Mouse (Mus musculus) left cerebral cortex, adult 9 months (tissue): Measurements from ENCODE around the gene Rnf39.
"Not testable (repeated sequence)": the region's sequence is repeated elsewhere in the genome, so short reads cannot be mapped to it uniquely, and the experiment has no call there.

Source experiments
- DNase-seq, 2 experiments: peaks; one replicate each; pipeline ENCODE4 v3.0.0; 2022; ENCODE audit warnings: low spot score in 2 of 2

The Rnf39 gene

DNA sequence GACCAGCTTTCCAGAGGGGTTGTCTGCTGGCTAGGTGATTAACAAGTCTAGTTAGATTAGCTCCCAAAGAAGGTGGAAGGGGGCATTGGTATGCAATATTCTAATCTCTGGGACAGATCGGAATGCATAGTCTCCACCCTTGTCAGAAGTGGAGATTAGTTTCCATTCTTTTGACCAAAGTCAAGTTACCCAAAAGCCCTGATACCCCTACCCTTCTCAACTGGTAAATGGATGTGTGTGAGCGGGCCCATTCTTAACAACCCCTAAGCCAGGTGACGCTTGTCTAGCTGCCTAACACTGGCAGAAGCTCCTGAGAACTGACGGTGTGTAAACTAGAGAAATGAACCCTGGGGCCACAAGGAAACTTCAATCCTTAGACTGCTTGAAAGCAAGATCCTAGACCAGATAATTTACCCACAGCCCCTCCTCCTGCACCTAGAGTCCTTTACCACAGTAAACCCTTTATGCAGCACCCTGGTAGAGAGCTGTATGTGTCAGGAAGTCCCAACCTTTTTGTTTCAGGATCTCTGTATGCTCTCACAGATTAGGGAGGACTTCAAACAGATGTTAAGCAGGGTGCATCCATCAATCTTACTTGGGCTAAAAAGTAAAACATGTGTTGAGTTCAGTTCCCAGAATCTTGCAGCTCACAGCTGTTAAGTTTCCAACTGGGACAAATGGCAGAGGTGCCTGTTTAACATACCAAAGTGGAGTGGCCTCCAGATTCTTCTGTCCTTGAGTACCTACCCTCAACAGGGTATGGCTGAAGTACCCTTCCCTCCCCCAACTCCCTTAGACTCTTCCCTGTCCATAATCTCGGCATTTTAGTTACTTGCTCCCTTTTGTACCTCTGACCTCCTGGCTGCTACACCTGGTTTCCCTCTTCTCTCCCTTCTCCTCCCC is 39.8 kb downstream of the Rnf39 start:
- no peak for DNase-seq

DNA sequence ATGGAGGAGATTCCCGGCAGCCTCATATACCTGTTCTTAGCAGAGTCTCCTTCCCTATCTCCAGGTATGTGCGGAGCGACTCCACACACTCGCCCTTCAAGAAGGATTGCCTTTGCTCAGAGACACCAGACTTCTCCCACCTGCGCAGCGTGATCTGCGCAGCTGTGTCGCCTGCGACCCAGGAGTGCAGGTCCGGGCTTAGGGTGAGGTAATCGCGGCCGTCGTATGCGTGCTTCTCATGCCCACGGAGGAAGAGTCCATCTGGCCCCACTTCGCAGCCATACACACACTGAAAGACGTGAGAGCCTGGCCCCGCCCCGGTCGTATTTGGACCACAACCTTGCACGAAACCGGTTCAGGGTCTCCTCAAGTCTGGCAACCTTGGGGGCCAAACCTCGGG is 45.8 kb downstream of the Rnf39 start:
- no peak for DNase-seq

DNA sequence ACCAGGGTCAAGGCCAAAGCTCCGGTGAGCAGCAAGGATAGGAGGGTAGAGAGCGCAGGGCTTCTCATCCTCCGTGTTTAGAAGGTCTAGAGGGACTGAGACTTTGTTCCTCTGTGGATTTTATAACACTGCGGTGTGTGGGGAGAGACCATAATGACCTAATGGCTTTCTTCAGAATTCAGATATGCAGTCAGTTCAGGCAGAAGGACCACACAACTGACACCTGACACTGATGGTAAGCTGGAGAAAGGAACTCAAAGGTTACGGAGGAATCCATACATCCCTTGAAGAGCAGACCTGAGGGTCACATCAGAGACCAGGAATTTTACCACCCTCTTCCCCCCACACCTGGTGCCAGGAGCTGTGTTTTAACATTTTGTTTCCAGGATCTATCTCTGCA is 46.7 kb downstream of the Rnf39 start, which contains the start of gene H2-M5:
Gene H2-M5, minus strand, starts transcription at position 101 of the 400 bp plus-strand sequence.
- no peak for DNase-seq

DNA sequence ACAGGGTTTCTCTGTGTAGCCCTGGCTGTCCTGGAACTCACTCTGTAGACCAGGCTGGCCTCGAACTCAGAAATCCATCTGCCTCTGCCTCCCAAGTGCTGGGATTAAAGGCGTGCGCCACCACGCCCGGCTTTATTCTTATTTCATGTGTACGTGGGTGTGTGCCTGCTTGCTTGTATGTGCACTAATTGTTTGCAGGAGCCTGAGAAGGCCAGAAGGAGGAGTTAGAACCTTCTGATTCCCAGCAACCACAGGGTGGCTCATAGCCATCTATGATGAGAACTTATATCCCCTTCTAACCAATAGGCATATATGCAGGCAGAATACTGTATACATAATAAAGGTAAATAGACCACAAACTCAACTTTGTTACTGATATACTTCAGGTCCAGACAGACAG is 47.9 kb downstream of the Rnf39 start:
- DNase-seq = not testable (repeated sequence)

DNA sequence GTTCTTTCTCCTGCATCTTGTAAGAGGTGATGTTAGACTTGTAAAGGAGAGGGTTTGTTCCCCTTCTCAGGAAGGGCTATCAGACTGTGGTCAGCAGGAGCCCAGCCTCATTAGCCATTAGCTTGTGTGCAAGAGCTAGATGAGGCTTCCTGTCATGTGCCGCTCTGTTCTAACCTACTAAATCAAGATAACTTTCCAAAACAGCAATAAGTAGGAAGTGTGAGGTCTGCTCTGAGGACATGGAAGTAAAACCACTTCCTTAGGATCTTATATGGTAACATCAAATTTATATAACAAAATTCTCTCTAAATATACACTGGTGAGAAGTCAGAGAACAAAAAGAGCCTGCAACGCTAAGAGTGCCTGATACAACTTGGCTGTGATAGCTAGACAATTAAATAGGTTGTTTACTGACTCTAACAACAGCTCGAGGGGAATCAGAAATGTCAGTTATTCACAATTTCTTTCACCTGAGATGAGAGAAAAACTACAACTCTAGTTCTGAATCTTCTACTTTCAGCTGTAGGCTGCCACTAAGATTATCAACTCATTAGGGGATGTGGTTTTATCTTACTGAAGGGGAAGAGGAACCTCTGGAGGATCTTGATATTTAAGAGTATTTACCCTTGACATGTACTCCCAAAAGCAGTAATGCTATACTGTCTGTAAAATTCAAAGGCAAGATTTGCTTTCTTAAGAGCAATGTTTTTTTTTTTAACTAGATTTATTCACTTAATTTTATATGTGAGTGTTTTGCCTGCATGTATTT is 49.8 kb downstream of the Rnf39 start:
- no peak for DNase-seq

DNA sequence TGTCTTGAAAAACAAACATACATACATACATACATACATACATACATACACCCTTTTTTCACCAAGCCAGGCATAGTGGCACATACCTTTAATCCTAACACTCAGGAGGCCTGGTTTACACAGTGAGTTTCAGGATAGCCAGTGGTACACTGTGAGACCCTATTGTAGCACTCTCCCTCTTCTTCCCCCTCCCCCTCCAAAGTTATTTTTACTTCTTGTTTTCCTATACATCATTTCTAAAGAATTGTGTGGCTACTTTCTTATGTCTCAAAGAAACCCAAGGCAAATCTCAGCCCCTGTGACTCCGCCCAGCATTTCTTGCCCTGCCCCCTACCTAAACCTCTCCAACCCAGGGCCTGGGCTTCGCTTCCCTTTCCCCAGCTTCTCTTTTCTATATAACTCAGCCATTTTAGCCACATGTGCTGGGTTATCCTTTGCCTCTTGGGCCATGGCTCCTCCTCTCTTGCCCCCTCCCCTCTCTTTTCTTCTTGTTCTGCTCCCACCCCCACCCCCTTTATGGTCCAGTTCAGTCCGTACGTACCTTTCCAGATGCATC is 51.1 kb downstream of the Rnf39 start:
- DNase-seq = no peak

DNA sequence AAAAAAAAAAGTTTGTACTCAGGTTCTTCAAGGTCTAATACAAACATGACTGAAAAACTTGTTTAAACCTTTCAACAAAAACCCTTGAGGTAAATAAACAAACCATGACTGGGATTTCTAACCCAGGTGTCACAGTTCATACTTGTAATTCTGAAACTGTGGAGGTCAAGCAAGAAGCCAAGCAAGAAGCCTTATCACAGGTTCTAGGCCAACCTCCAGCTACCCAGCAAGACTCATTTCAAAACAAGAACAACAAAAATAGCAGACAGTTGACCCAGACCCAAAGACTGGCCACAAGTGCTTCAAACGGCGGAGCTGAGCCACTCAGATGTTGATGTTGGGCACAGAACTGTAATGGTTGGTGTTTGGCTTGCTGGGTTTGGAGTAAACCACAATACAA is 51.8 kb downstream of the Rnf39 start:
- no peak for DNase-seq

DNA sequence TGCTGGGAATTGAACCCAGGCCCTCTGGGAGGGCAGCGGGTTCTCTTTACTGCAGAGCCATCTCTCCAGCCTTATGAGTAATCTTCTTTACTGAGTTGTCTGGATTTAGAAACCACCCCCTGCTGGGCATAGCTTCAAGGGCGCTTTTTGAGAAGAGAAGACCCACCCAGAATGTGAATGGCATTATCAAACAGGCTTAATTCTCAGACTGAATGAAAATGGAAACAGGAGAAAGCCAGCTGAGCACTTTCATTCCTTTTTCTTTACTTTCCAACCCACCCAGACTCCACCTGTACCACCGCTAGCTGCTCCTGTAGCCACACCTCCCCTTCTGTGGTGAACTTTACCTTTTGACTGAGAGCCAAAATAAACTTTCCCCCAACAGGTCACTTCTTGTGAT is 52.7 kb downstream of the Rnf39 start:
- no peak for DNase-seq

DNA sequence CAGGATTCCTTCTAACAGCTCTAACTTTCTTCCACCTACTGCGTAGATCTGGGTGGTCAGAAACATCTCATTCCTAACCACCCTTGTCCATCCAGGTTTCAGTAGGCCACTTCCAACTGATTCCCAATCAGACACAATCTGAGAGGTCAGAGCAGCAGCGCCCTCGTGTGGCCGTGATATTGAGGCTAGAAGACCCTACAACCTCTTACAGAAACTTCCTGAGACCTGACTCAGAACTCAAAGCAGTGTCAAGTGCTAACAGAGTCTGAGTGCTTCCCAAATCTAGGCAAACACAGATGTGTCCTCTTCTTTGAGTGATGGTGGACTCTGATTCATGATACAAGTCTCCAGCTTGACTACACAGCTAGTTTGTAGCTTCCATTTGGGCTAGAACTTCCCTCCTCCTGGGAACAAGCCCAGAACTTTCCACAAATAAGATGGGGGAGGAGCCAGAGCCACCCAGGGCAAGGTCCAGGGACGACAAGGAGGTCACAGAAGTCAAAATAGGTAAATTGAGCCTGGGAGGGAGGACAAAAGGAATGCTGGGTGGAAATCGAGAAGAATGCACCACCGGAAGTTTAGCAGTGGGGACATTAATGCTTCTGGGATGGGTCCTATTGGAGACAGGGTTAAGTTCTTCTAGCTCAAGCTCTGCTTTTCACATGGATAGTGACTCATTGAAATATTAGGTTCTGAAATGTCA is 54.5 kb downstream of the Rnf39 start:
- peak in 1 of 2 experiments; percentile 87 for DNase-seq
